Mouse (Mus musculus): ENCODE data around the gene Utp14a.

DNA sequence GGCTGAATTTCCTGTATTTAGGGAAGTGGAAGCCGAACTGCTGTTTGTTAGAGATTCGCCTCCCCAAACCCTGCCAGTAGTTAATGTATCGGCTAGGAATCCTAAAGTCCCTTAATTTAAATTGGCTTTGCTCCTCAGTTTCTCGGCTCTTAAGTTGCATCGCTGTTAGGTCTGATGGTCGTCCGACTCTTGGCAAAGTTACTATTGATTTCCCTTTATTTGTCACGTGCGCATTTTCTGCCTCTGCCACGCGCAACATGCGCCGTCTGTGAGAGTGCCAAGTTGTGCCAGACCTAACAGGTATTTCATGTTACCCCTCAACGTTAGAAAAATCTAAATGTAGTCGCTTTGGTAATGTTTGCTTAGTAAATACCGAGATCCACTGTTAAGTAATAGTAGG lies 349 bp downstream of the Utp14a start:
- TF ChIP-seq CTCF (IDR thresholded peaks at IDR 0.05; ENCODE audit: low read depth, low read length) (no peak), POLR2A (IDR thresholded peaks at IDR 0.05; ENCODE audit: borderline replicate concordance, low read depth, low read length) (no peak)

Measured in bone marrow macrophage, adult 2 months (primary cell).